Mouse (Mus musculus) layer of hippocampus, postnatal 25 days (tissue): Measurements from ENCODE around the gene Acsm1. TPM values are rescaled to one million over a fixed set of nuclear protein-coding genes. Genes with fewer than 3 reads are reported as not detected.

ENCODE experiments used
- DNase-seq, 2 experiments: peaks; one replicate each; pipeline ENCODE4 v3.0.0; 2022; ENCODE audit warnings: mixed read lengths in 2 of 2, low spot score in 1 of 2; ENCODE audit errors: extremely low spot score in 1 of 2
- total RNA-seq, 2 experiments: library from RNA; stranded (reverse); gene quantifications; 2 replicates each; pipeline ENCODE4 v1.2.3; 2021

The Acsm1 gene
- total RNA-seq, 2 experiments from 2014 or later: not detected

GRCm38 (mm10) chr7:119667893-119668292 is 61.1 kb downstream of the Acsm1 start:
- no peak for DNase-seq

- DNase-seq: no peak
Measured at GRCm38 (mm10) chr7:119670395-119670794, 63.6 kb downstream of the Acsm1 start.

DNA sequence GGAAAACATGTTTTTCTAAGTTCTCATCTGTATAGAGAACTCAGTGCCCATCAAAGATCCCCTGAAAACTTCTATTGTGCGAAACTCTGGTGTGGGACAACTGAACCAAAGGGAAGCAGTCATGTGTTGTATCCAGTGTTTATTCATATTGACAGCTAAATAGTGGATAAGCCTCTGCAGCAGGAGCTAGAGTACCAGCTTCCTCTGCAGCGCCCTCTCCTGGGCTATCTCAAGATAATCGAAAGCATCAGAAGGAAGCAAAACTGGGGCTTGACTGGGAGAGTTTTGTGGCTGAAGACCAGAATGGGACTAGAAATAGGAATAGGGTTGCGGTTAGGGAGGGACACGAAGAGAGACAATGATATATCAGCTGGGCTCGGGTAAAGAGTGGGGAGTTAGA is 64.1 kb downstream of the Acsm1 start:
- DNase-seq: peak in 1 of 2 experiments; percentile 40

GRCm38 (mm10) chr7:119673465-119673864 is 66.6 kb downstream of the Acsm1 start:
- peak in 1 of 2 experiments; percentile 44 for DNase-seq

DNA sequence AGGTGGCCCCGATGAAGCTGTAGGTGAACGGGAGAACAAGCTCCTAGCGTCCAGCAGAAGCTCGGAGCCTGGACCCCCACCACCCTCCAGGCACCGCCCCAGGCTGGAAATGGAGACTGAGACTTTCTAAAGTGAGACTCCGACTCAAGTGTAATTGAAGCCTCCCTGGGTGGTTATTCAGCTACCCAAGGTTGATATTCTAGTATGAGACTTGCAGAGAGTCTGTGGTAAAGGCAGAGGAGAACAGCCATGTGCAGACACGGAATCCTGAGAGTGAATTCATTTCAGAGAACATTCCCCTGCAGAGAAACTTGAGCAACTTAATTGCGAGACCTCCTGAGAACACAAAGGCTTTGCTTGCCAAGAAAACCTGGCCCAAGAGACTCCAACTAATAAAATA is 73.3 kb downstream of the Acsm1 start:
- DNase-seq: no peak

DNA sequence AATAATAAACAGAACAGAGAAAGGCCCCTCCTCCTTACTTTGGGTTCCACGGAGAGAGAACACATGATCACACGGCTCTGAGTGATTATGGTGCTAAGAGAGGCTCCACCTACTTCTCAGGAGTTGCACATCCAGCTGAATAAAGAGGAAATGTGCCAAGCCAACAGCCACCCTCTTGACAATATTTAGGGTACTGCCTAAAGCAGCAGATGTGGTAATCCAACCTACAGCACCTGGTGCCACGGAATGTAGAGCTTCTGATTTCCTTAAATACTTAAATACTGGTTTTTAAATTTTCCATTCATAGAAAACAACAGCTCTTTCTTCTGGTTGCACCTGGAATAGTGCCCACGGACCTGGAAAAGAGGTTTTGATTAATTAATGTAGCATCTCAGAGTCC is 75.9 kb downstream of the Acsm1 start:
- DNase-seq: no peak

DNA sequence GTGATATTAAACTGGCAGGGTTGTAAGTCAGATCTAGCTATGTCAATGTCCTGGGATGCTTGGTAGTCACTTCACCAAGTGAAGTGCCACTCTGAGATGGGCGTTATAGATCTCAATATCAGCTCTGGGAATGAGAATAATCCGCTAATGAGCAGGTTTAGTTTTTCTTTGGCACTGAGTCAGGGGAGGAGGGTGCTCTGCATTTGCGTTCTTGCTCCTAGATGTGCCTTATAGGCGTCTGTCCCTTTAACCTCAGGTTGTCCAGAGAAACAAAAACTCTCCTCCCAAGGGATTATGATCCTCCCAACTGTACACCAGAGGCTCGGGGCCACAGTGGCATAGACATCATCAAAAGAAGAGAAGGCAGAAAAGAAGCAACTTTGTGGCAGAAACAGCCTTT is 82.9 kb downstream of the Acsm1 start, which contains the start of gene Acsm4:
Gene Acsm4, plus strand, starts transcription at position 301 of the 400 bp plus-strand sequence.
- no peak for DNase-seq

GRCm38 (mm10) chr7:119692302-119692701 is 85.5 kb downstream of the Acsm1 start:
- DNase-seq: no peak

- no peak for DNase-seq
Measured at GRCm38 (mm10) chr7:119694926-119695325, 88.1 kb downstream of the Acsm1 start.

Other genes with a start within 250 kb of the Acsm1 start
- gene Gp2, start 147.7 kb upstream of the Acsm1 start, total RNA-seq: not detected
- not detected for gene Umod, start 127.7 kb upstream of the Acsm1 start, total RNA-seq
- gene Acsm5, start 87.6 kb upstream of the Acsm1 start, total RNA-seq: under 1 TPM; 0.45 to 0.71 TPM
- not detected for gene Pdilt, start 83.5 kb upstream of the Acsm1 start, total RNA-seq
- gene Acsm2, start 52.7 kb upstream of the Acsm1 start, total RNA-seq: not detected
- gene Acsm4, start 83.0 kb downstream of the Acsm1 start, total RNA-seq: not detected
- 10 to 100 TPM; 45.8 to 46.0 TPM for gene Thumpd1, start 113.8 kb downstream of the Acsm1 start, total RNA-seq
- not detected for gene Acsm3, start 153.9 kb downstream of the Acsm1 start, total RNA-seq
- 1 to 10 TPM; 2.9 to 3.0 TPM for gene Rexo5, start 187.0 kb downstream of the Acsm1 start, total RNA-seq
- gene Eri2, start 187.0 kb downstream of the Acsm1 start, total RNA-seq: 1 to 10 TPM; 8.4 to 8.8 TPM